Mouse (Mus musculus) intestine, embryonic 15.5 days (tissue): Measurements from ENCODE around the gene Tex36. TPM values are rescaled to one million over a fixed set of nuclear protein-coding genes. Genes with fewer than 3 reads are reported as not detected.

ENCODE experiments used
- ATAC-seq: fragments of 200-750 bp; cut with Nextera tagmentation; 2 replicates; pipeline ENCODE4 v1.8.0; 2017; ENCODE audit warnings: moderate TSS enrichment, moderate library complexity
- H3K27ac ChIP-seq: fragments of 300-500 bp; sonication (generic); 2 replicates; pipeline ENCODE4 v1.5.1; 2015; ENCODE audit warnings: mild to moderate bottlenecking, inconsistent platforms
- H3K27me3 ChIP-seq: fragments of 300-500 bp; sonication (generic); replicated peaks from 2 replicates; pipeline ENCODE4 v1.6.1; 2015; ENCODE audit warnings: inconsistent platforms
- H3K36me3 ChIP-seq: fragments of 300-500 bp; sonication (generic); 2 replicates; pipeline ENCODE4 v1.6.1; 2015; ENCODE audit warnings: inconsistent platforms
- H3K4me1 ChIP-seq: fragments of 300-500 bp; sonication (generic); replicated peaks from 2 replicates; pipeline ENCODE4 v1.6.1; 2015; ENCODE audit warnings: inconsistent platforms
- H3K4me2 ChIP-seq: fragments of 300-500 bp; sonication (generic); replicated peaks from 2 replicates; pipeline ENCODE4 v1.6.1; 2015; ENCODE audit warnings: mild to moderate bottlenecking, inconsistent platforms
- H3K4me3 ChIP-seq: fragments of 300-500 bp; sonication (generic); replicated peaks from 2 replicates; pipeline ENCODE4 v1.5.1; 2015; ENCODE audit warnings: inconsistent platforms
- H3K9ac ChIP-seq: fragments of 300-500 bp; sonication (generic); 2 replicates; pipeline ENCODE4 v1.6.1; 2015; ENCODE audit warnings: inconsistent platforms
- H3K9me3 ChIP-seq: fragments of 300-500 bp; sonication (generic); 2 replicates; pipeline ENCODE4 v1.6.1; 2016; ENCODE audit warnings: inconsistent platforms
- WGBS: fragments of 180-500 bp; shearing (Covaris S2); methylation state at CpG from one replicate; pipeline ENCODE4 v1.1.7; 2015; 5-methylcytosine and 5-hydroxymethylcytosine counted together
- polyA plus RNA-seq: library from polyadenylated mRNA; unstranded; fragments of >200 nt; fragmentation: Nextera tagmentation; extraction: Ambion mirVana; gene quantifications from 2 replicates; pipeline ENCODE4 v1.2.1, GENCODE M21; 2015

Gene Tex36
- polyA plus RNA-seq, 1 experiment from 2014 or later = not detected

GRCm38 (mm10) chr7:133545631-133546030, 56.3 kb downstream of the Tex36 start:
- H3K4me2 ChIP-seq = no peak overlapping the region
- 81% methylated on average over 3 of the region's 3 CpGs for WGBS
- no peak for ATAC-seq
- no peak overlapping the region for H3K4me3 ChIP-seq
- H3K9ac ChIP-seq = no peak overlapping the region
- no peaks in the 10 kb centered on the region for H3K27me3 ChIP-seq
- H3K27ac ChIP-seq = no peak overlapping the region
- H3K4me1 ChIP-seq = no peaks in the 10 kb centered on the region
- no peaks in the 10 kb centered on the region for H3K36me3 ChIP-seq
- H3K9me3 ChIP-seq = no peaks in the 10 kb centered on the region

DNA sequence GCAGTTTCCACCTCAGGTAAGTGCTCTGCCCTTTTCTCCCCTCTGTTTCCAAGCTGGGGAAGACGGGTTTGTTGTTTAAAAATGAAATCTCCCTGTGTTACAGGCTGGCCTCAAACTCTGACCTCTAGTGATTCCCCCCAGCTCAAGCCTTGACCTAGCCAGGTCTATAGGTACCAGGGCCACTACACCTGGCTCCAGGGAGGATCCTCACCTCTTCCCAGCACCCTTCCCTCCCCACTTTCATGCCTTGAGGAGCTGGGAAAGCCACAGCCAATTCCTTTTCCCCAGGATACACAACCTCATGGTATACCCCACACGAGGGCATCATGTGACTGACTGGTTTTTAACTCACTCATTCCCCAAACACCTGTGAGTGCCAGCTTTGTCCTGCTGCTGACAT, 57.0 kb downstream of the Tex36 start:
- Histone ChIP-seq H3K9ac (no peak overlapping the region), H3K4me2 (no peak overlapping the region), H3K36me3 (no peaks in the 10 kb centered on the region), H3K27ac (no peak overlapping the region), H3K27me3 (no peaks in the 10 kb centered on the region), H3K4me3 (no peak overlapping the region), H3K4me1 (no peaks in the 10 kb centered on the region), H3K9me3 (no peaks in the 10 kb centered on the region)
- ATAC-seq = no peak
- 71% methylated on average over 2 of the region's 2 CpGs for WGBS

DNA sequence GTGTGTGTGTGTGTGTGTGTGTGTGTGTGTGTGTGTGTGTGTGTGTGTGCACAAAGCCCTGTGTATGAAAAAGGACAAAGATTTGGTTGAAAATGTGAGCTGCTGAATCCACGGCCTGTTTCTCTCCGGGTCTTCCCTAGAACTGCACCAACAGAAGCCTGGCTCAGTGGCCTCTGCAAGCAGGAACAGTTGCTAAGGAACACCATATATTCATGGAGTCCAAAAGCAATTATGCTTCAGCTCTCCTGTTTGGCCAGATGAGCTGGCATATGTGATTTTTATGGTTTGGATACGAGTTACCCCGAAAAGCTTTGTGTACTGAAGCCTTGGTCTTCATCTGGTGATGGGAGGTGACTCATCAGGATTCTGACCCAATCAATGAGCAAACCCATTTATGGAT, 58.8 kb downstream of the Tex36 start:
- Histone ChIP-seq H3K9ac (no peak overlapping the region), H3K4me3 (no peak overlapping the region), H3K36me3 (no peaks in the 10 kb centered on the region), H3K4me1 (no peaks in the 10 kb centered on the region), H3K9me3 (no peaks in the 10 kb centered on the region), H3K27ac (no peak overlapping the region), H3K27me3 (no peaks in the 10 kb centered on the region), H3K4me2 (no peak overlapping the region)
- no peak for ATAC-seq
- 80% methylated on average over 4 of the region's 4 CpGs for WGBS

DNA sequence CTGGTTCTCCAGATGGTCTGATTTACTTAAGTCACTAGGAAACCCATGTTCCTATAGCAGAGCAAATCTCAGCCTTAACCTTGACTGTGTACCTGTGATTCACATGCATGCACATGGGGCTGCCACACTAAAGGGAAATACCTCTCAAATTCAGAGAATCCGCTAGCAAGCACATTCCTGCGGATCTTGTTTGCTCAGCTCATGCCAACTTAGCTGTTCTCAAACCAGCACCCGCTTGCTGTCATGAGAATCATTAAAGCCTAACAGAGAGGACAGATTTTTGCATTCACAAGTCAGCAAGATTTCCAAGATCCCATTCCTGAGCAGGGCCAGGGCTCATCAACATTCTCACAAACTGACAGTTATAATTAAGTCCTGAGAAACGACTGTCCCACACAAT, 64.6 kb downstream of the Tex36 start:
- WGBS = 69% methylated on average over 4 of the region's 4 CpGs
- Histone ChIP-seq H3K4me1 (no peaks in the 10 kb centered on the region), H3K9ac (no peak overlapping the region), H3K27ac (no peak overlapping the region), H3K4me2 (no peak overlapping the region), H3K36me3 (no peaks in the 10 kb centered on the region), H3K9me3 (no peaks in the 10 kb centered on the region), H3K4me3 (no peak overlapping the region), H3K27me3 (no peaks in the 10 kb centered on the region)
- no peak for ATAC-seq

Other genes starting within 250 kb of the Tex36 start
- 16.9 TPM in 2 replicates for gene Edrf1, start 35.4 kb upstream of the Tex36 start, polyA plus RNA-seq
- gene Mmp21, start 77.9 kb upstream of the Tex36 start, polyA plus RNA-seq = 0.09 TPM in 1 of 2 replicates, not detected in the other
- 165 TPM in 2 replicates for gene Bccip, start 107.2 kb upstream of the Tex36 start, polyA plus RNA-seq
- gene Uros, start 107.9 kb upstream of the Tex36 start, polyA plus RNA-seq = 33.6 and 34.7 TPM in 2 replicates
- gene Fank1, start 174.7 kb upstream of the Tex36 start, polyA plus RNA-seq = 0.83 and 1.1 TPM in 2 replicates
- 76.2 and 77.3 TPM in 2 replicates for gene Dhx32, start 180.6 kb upstream of the Tex36 start, polyA plus RNA-seq